17 mouse cellular contexts compared by ENCODE assay signal in genomic region chr12:73147236-73147635, GRCm38 (mm10). TPM values are rescaled to one million over a fixed set of nuclear protein-coding genes. Genes with fewer than 3 reads are reported as not detected.
A peak's percentile ranks its signal among the peaks of the same experiment; 100 is the strongest.
DNase-seq lines count a peak whose midpoint lies in the region; ATAC-seq and TF ChIP-seq lines count a peak whose summit lies in the region.
"Had no signal": no experiment of that assay in that cellular context is flagged by ENCODE, and none has a peak within 500 bp of the region (broad histone marks: within the 10 kb centered on the region; RNA-seq: fewer than 3 reads in every experiment).

No protein-coding gene starts in this region.

- no peak for TF ChIP-seq CTCF in gastrocnemius, adult 2 months (IDR thresholded peaks at IDR 0.05)
- TF ChIP-seq CTCF in kidney, postnatal 0 days (IDR thresholded peaks at IDR 0.05; ENCODE audit: low read depth): no peak
- TF ChIP-seq CTCF in Patski (IDR thresholded peaks at IDR 0.05): no peak

- WGBS in kidney, postnatal 0 days: 39% methylated on average over 3 of the region's 3 CpGs

- H3K27ac ChIP-seq in gastrocnemius, adult 2 months: peak overlapping the region; percentile 88
- H3K27ac ChIP-seq in kidney, postnatal 0 days: no peak overlapping the region
- H3K27ac ChIP-seq: forebrain, embryonic 10.5 days; hindbrain, embryonic 15.5 days; layer of hippocampus, adult 2 months; left cerebral cortex, adult 2 months had no signal

- no peaks in the 10 kb centered on the region for H3K27me3 ChIP-seq in kidney, postnatal 0 days (ENCODE audit: insufficient read depth, low read length)
- no peaks in the 10 kb centered on the region for H3K27me3 ChIP-seq in Patski
- H3K27me3 ChIP-seq: hindbrain, embryonic 15.5 days; megakaryocyte, embryonic 14.5 days had no signal

- POLR2A ChIA-PET in Patski (lab: Charles Lee): no interaction called here

- no peak for ATAC-seq in kidney, postnatal 0 days (replicated peaks; ENCODE audit: low FRiP score, low read depth)
- peak; percentile 97 for ATAC-seq in Patski

- CTCF ChIA-PET in Patski (lab: Charles Lee): no interaction called here

- peak overlapping the region; percentile 13 for H3K4me3 ChIP-seq in gastrocnemius, adult 2 months
- H3K4me3 ChIP-seq in kidney, postnatal 0 days (replicated peaks; ENCODE audit: low read depth, low read length): no peak overlapping the region
- H3K4me3 ChIP-seq: forebrain, embryonic 10.5 days; hindbrain, embryonic 15.5 days; layer of hippocampus, adult 2 months; left cerebral cortex, adult 2 months had no signal

- no peak overlapping the region for H3K9ac ChIP-seq in kidney, postnatal 0 days (ENCODE audit: low read depth, low read length)
- H3K9ac ChIP-seq: hindbrain, embryonic 15.5 days had no signal

- H3K36me3 ChIP-seq in kidney, postnatal 0 days (ENCODE audit: insufficient read depth, low read length): no peaks in the 10 kb centered on the region

- DNase-seq in gastrocnemius, adult 2 months: peak; percentile 30
- DNase-seq in gastrocnemius, postnatal 36 days: no peak
- peak; percentile 18 for DNase-seq in kidney, postnatal 0 days (ENCODE audit: low spot score)
- DNase-seq in kidney, postnatal 36 days: no peak
- DNase-seq in Patski (ENCODE audit: low read depth, low spot score): peak; percentile 87
- DNase-seq in gastrocnemius, postnatal 25 days: peak; percentile 34
- no peak for DNase-seq in spleen, adult 12 weeks (ENCODE audit: low spot score)
- DNase-seq in liver: no peak
- DNase-seq: cerebellum, adult 8-10 months; kidney, adult 18-20 months; lung, adult 2 months had no signal

- no peaks in the 10 kb centered on the region for H3K4me1 ChIP-seq in kidney, postnatal 0 days (replicated peaks; ENCODE audit: insufficient read depth, low read length)
- H3K4me1 ChIP-seq: forebrain, embryonic 10.5 days; hindbrain, embryonic 15.5 days had no signal

- H3K9me3 ChIP-seq in kidney, postnatal 0 days (replicated peaks; ENCODE audit: low read length): no peaks in the 10 kb centered on the region
- H3K9me3 ChIP-seq: forebrain, embryonic 10.5 days; hindbrain, embryonic 15.5 days; megakaryocyte, embryonic 14.5 days had no signal

- in situ Hi-C loops in Patski (cut with MboI; ENCODE audit: low pct_unique_long_range_greater_than_20kb): no loop called here

- no peak overlapping the region for H3K4me2 ChIP-seq in kidney, postnatal 0 days (ENCODE audit: low read length)
- H3K4me2 ChIP-seq: hindbrain, embryonic 15.5 days had no signal

- intact Hi-C loops in gastrocnemius, adult 2 months (cut with DNase I): no loop called here
- intact Hi-C loops in gastrocnemius, postnatal 36 days (cut with DNase I): no loop called here

RNA-seq across cellular contexts. Expression of gene Mnat1, which starts 23.7 kb away (rescaled TPM):
- 10 to 100 TPM; 17.6 to 19.4 TPM for total RNA-seq in gastrocnemius, adult 2 months (2021)
- total RNA-seq in gastrocnemius, postnatal 36 days (2021): 10 to 100 TPM; 13.1 to 15.9 TPM
- 38.0 and 38.1 TPM in 2 replicates for polyA plus RNA-seq in kidney, postnatal 0 days (2015; fragmentation: Nextera tagmentation; extraction: Ambion mirVana)
- polyA plus RNA-seq in Patski (2021): 45.3 TPM
- total RNA-seq in gastrocnemius, postnatal 25 days (2021): 10 to 100 TPM; 16.1 to 17.2 TPM

RNA-seq across cellular contexts. Expression of gene Six4, which starts 34.0 kb away (rescaled TPM):
- total RNA-seq in gastrocnemius, adult 2 months (2021): 10 to 100 TPM; 15.6 to 18.1 TPM
- 10 to 100 TPM; 10.6 to 17.0 TPM for total RNA-seq in gastrocnemius, postnatal 36 days (2021)
- polyA plus RNA-seq in kidney, postnatal 0 days (2015; fragmentation: Nextera tagmentation; extraction: Ambion mirVana): 2.2 and 2.7 TPM in 2 replicates
- polyA plus RNA-seq in Patski (2021): 2.7 TPM
- total RNA-seq in gastrocnemius, postnatal 25 days (2021): 10 to 100 TPM; 12.3 to 13.2 TPM
- total RNA-seq: MEL had no signal

Comparison
In these comparisons a context has a peak if more than half of its experiments do, and no peak if none do; other contexts are left out.
1. DNase-seq: peak in gastrocnemius, adult 2 months (single experiment), kidney, postnatal 0 days (single experiment), Patski (single experiment) and gastrocnemius, postnatal 25 days (single experiment); none in gastrocnemius, postnatal 36 days (0 of 2), kidney, postnatal 36 days (0 of 2), spleen, adult 12 weeks (single experiment) and liver (single experiment).